Mouse (Mus musculus): ENCODE results near the gene Adra2c.

The Adra2c gene

DNA sequence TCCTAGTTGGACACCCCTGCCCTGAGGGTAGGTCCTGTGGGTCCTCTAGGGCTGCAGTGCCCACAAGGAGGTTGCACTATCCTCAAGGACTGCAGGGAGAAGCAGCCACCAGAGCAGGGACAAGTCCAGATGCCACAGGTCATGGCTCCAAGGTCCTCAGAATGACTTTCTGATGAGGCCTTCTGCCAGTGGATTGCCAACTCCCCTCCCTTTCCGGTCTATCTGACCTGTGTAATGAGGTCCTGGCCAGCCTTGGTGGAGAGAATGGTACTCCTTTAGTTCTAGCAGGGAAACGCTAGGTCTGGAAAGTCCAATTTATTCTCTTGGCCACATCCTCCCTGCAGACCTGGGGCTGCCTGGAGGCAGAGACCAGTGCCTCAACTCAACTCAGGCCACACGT is at the start of gene Adra2c:
TSS of gene Adra2c (plus strand) at position 301 of the 400 bp plus-strand sequence.
- CTCF ChIA-PET, result no interaction called here

DNA sequence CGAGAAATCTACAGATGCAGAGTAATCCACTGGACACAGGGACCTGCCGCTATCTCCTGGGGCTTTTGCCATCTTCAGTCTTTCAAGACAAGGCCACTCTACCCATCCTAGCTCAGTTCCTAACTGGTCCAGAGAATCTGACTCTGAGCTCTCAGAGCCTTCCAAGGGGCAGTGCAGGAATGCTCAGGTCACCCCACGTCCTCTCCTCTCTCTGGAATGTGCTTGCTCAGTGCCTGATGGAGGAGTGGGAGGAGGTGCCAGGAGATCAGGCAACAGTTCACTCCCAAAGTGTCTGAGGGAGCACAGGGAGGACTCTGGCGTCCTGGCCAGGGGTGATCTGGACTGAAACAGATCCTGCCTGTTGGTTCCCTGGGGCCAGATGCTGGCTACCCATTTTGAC is 45.0 kb upstream of the Adra2c start:
- CTCF ChIA-PET, result interaction anchor here (0.5 kb wide), 1 partner anchor 1465 kb away, joined by 16 read pairs; no protein-coding TSS in a partner anchor

DNA sequence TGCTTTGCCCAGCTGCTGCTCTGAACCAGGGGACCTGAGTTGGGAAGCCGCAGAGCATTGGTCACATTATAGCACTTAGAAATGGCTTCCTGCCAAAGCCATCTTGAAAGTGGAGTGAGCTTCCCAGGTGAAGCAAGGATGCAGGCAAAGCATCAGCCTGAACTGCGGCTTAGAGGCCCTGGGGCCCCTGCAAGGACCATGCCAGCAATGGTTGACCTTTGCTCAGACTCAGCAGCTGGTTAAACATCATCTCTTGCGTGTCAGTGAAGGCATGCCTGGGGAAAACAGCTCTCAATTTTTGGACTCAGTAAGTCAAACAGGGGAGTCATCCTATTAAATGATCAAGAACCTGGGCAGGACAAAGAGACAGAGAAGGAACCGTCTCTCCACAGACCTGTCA is 40.4 kb upstream of the Adra2c start:
- CTCF ChIA-PET, result no interaction called here

DNA sequence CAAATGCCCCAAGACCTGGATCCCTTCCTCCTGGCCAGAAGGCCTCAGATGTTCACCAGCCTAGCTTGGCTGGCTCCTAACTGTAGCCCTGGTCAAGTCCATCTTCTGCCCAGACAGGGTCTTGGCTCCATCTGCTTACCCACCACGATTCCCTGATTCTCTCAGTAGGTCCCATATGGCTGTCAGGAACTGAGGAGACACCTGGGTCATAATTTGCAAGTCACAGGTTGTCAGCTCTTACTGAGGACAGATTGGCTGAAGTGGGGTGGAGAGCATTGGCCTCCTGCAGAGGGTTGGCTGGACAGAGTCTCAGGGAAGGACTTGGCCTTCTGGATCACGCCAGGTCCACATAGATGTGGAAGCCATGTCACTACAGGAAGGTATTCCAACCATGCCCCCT is 39.5 kb upstream of the Adra2c start:
- CTCF ChIA-PET, result no interaction called here

DNA sequence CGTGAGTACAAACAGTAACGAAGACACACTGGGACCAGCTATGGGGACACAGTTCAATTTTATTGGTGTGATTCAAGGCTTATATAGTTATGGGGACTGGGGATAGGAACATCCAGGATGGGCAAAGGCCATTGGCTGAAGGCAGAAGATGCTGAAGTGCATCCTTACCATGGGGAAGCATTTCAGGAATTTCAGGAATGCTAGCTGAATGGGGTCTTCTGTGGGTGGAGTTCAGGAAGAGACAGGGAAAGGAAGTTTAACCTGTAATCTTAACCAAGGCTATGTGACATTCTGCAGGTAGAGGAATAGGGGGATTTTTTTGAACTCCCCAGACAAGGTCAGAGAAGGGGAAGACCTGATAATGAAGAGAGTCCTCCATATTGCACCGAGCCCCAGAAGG is 36.6 kb upstream of the Adra2c start:
- CTCF ChIA-PET, result interaction anchor here (0.6 kb wide), 1 partner anchor 65 kb away, joined by 9 read pairs; no protein-coding TSS in a partner anchor

DNA sequence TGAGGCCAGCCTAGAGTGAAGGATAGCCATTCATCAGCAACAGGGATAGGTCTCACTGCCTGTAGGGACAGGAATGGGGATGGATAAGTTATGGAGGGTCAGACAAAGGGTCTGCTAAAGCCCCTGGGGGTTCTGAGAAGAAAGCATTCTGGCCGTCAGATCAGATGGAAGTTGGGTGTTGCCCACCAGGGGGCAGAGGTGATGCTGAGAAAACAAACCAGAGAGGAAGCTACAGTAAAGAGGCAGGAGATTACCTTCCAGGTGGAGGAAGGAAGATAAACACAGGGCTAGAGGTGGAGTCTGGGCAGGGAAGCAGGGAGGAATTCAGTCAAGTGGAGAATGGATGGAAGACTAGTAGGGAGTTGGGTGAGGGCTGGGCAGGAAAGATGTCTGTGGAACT is 33.9 kb upstream of the Adra2c start:
- CTCF ChIA-PET, result no interaction called here

DNA sequence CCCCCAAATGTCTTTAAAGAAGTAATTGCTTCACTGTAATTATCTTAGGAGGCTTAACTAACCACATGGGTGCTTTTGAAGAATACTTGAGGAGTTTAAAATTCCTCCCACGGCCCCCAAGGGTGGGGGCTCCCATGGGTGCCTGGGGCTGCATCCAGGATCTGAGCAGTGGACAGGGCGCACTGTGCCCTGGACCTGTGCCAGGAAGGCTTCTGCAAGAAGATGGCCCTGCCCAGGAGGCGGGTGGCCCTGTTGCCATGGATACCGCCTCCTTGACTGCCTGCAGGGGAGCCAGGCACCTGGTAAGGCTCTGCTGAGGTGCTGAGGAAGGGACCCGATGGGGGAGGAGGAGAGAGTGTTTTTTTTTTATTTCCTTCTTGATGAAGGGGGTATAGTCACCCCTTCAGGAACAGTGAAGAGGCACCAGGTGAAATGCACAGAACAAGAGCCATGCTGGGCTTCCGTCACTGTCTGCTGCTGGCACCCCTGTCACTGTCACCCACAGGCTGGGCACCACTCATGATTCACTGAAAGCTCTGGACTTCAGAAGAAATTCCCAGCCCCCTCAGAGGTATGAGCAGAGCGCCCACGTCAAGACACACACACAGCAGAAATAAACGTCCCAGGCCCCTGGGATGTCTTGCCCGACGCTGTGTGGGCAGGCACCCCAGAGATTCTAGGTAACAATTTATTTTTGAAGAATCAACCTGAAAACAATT is 32.4 kb upstream of the Adra2c start:
- CTCF ChIA-PET, result no interaction called here

DNA sequence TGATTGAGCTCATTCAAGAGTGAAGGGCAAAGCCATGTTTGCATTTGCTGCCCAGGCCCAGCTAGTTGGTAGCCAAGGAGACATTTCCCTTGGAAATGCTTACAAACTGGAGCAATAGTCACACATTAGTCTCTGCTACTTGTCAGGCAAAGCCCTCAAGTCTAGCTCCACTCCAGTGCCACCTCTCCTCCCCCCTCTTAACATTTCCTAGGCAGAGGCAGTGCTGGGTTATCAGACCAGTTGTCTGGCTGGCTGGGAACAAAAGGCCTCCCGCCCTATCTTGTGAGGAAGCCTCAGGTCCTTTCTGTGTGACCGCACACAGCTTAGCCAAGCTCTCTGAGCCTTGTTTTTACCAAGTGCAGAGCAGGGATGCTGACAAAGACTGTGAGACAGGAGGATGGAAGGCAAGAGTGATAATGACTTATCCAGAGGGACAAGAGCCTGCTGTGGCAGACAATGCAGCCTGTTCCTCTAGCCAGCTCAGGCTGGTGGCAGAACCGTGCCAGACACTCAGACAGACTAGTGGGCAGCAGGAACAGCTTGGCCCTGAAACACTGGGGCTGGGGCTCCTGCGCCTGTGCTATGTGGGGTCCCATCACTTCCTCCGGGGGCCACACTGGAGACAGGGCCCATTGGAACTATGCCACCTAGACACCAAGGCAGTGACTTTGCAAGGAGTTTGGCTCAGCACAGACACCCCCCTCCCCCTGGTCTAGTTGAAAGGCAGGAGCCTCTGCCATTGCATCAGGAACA is 23.0 kb upstream of the Adra2c start:
- CTCF ChIA-PET, result interaction anchor here (0.6 kb wide), 1 partner anchor 481 kb away, joined by 3 read pairs; no protein-coding TSS in a partner anchor

DNA sequence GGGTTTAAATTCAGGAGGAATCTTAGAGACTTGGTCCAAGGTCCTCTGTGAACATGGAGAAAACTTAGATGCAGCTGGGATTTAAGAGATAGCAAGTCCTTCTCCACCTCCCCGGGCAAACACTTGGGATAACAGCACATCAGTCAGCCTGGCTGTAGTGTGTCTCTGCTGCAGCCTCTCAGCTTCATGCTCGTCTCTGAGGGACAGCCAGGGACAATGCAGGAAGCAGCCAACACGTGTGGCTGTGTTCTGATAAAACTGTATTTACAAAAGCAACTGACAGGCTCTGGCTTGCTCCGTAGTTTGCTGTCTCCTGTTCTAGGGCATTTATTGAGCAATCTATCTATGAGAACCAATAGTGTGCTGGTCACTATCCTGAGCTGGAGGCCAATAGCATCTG is 14.4 kb upstream of the Adra2c start:
- CTCF ChIA-PET, result no interaction called here

DNA sequence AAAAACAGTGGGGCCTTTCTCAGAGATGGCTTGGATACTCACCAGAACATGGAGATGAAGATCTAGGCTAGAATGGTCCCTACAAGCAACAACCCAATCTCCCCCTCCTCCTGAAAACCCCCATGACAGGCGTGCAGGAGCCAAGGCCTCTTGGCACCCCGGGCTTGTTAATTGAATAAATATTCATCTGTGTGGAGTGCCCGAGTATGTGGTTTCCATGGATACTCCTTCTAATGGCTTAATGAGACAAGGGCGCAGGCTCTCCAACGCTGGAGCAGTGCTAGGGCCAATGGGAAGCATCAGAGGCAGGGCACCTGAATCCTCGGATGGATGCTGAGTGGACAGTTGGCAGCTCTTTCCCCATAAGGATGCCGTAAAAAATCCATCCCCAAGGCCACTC is 10.6 kb upstream of the Adra2c start:
- CTCF ChIA-PET, result no interaction called here

DNA sequence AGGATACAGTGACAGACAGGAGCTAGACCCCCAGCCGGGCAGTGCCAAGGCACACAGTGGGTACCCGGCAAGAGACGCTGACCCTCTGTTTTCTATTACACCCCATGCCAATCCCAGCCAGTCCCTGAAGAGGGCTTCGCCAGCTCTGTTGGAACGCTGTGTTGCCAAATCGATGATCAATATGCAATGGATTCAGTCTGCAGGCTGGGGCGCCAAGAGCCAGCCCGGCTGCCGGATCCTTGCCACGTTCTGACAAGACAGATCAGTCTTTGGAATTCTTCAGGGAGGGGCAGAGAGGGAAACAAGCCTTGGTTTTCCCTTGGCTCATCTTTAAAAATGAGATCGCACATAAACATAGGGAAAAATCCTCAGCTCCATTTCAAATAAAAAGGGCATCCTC is 2.8 kb upstream of the Adra2c start:
- CTCF ChIA-PET, result no interaction called here

DNA sequence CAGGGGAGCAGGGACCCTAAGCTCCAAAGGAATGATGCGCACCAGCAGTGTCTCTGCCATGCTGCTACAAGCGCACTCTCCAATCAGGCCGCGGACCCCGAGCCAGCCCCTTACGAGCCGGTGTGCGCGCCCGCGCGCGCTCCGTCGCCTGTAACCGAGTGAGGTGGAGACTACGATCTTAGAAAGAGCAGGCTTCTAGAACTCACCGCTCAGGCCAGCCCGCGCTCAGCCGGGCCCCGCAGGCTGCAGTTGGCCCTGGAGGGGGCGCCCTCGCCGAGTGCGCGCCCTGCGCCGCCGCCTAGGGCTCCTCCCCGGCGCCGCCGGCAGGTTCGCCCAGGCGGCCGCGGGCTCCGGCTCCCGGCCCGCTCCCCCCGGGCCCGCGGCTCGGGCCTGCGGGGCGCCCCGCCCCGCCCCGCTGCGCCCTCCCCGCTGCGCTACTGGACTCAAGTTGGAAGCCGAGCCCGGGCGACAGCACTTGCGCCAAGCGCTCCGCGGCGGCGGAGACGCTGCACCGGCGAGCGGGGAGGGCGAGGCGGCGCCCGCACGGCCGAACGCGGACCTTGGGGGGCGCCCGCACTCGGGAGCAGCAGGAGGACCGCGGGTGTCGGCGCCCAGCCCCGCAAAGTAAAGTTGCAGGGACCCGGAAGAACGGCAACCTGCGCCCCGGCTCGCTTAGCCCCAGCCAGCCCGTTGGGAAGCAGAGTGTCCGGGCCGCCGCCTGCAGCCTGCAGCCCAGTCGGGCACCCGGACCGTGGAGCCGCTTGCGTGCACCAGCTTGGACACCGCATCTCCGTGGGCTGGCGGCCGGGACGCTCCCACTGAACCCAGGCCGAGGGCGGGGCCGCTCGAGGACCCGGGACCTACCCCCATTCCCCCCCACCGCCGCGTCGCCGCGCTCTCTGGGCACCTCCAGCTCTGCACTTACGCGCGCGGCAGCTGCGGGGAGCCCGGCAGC is 899 bp downstream of the Adra2c start:
- CTCF ChIA-PET, result no interaction called here

DNA sequence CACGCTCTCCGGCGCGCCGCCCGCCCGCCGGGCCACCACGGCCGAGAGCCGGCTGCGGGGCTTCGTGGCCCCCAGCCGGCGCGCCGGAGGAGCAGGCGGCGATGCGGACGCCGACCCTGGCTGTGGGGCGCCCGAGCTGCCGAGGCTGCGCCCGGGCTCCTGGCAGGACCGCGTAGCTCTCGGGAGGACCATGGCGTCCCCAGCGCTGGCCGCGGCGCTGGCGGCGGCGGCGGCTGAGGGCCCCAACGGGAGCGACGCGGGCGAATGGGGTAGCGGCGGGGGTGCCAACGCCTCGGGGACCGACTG is 1.5 kb downstream of the Adra2c start:
- CTCF ChIA-PET, result no interaction called here

DNA sequence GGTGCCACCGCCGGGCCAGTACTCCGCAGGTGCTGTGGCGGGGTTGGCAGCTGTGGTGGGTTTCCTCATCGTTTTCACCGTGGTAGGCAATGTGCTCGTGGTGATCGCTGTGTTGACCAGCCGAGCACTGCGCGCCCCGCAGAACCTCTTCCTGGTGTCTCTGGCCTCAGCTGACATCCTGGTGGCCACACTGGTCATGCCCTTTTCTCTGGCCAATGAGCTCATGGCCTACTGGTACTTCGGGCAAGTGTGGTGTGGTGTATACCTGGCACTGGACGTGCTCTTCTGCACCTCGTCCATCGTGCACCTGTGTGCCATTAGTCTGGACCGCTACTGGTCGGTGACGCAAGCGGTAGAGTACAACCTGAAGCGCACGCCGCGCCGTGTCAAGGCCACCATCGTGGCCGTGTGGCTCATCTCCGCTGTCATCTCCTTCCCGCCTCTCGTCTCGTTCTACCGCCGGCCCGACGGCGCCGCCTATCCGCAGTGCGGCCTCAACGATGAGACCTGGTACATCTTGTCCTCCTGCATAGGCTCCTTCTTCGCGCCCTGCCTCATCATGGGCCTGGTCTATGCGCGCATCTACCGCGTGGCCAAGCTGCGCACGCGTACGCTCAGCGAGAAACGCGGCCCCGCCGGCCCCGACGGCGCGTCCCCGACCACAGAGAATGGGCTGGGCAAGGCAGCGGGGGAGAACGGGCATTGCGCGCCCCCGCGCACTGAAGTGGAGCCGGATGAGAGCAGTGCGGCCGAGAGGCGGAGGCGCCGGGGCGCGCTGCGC is 2.1 kb downstream of the Adra2c start:
- CTCF ChIA-PET, result no interaction called here

DNA sequence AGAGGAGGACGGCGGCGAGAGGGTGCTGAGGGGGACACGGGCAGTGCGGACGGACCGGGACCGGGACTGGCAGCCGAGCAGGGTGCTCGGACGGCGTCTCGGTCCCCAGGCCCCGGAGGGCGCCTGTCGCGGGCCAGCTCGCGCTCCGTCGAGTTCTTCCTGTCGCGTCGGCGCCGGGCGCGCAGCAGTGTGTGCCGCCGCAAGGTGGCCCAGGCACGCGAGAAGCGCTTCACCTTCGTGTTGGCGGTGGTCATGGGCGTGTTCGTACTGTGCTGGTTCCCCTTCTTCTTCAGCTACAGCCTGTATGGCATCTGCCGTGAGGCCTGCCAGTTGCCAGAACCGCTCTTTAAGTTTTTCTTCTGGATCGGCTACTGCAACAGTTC is 2.7 kb downstream of the Adra2c start:
- CTCF ChIA-PET, result no interaction called here

DNA sequence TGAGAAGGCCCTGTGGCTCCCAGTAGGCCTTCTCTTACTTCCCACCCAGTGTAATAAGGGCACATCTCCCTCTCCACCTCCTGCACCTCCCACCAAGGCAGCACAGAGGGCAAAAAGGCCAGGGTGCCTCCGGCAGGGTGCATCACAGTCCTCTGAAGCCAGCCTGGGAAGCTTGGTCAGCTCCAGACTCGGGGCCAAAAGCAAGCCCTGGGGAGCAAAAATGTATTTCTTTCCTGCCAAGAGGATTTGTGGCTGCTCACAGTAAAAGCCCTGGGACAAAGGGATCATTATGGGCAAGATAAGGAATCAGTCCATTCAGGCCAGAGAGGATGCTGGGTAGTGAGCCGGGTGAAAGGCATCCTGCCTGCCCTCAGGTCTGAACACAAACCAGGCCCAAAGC is 7.2 kb downstream of the Adra2c start:
- CTCF ChIA-PET, result no interaction called here

DNA sequence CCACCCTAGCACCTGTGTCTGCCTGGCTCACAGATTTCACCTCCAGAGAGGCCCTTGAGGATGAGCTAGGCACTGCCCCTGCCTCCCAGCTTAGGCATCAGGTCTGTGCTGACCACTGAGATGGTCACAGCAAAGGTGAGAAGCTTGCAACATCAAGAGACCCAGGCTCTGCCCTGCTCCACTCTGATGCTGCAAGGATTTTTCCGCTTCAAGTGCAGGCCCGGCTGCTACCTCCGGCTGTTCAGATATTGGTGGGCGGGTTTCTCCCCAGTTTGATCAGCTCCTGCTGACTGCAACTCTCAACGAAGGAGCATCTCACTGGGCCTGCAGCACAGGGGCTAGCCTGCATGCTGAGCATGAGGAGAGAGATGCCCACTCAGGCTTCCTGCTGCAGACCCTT is 8.1 kb downstream of the Adra2c start:
- CTCF ChIA-PET, result no interaction called here

DNA sequence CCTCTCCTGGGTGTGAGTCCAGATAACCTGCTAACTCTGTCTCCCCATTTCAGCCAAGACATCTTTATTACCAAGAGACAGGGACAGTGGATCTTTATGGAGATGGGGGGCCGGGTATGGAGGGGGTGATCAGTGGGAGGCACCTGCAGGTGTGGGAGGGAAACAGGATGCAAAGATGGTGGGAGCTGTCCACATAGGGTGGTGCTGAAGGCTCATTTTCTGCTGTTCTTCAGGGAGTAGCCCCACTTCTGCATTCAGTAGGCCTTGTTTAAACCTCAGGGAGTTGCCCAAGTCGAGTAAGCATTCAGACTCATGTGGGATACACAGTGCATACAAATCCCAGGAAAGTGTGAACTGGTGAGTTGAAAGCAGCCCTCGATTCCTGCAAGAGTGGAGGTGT is 21.5 kb downstream of the Adra2c start:
- CTCF ChIA-PET, result no interaction called here

DNA sequence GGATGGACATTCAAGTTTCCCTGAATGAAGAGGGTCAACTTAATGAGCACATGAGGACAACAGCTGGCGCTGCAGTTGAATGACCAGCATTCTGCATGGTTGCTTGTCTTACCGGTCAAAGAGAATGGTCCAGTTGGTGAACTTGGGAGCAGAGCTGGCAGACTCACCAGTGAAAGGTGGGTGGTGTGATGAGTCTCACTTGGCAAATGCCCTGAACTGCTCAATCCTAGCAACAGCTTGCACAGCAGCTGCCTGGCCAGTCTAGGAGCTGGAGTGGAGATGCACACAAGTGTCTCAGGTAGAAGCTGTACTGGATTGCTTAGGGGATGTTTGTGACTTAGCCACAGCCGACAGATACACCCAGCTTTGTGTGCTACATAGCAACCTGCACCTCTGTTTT is 26.1 kb downstream of the Adra2c start:
- CTCF ChIA-PET, result no interaction called here

DNA sequence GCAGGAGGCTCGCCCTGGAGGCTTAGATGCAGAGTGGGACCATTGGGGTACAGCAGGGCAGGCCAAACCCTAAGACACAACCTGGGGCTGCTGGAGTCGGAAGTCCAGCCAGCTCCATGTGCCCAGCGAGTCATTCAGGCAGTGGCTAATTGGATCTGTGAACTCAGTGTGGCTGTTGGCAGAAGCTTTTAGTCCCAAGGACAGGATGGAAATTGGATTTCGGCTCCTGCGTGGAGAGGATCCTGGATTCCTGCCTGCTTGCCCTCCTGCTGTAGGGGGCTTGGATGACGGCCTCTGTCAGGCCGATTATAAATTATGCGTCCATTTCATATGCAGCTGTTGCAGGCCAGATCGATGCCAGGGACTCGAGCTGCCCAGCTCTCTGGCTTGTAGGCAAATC is 27.2 kb downstream of the Adra2c start:
- CTCF ChIA-PET, result no interaction called here

DNA sequence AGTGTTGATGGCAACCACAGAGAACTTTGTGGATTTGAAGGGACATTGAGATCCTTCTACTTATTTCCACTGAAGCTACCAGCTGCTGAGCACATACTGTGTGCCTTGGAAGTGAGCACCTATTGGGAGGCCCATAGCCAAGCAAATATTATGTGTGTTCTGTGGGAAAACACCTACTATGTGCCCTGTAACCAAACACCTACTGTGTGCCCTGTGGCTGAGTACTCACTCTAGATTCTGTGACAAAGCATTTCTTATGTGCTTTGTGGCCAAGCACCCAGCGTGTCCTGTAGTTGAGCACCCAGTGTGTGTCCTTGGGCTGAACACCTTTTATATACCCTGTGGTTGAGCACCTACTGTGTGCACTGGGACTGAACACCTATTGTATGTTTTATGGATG is 28.6 kb downstream of the Adra2c start:
- CTCF ChIA-PET, result interaction anchor here (0.6 kb wide), 1 partner anchor 65 kb away, joined by 9 read pairs; no protein-coding TSS in a partner anchor

DNA sequence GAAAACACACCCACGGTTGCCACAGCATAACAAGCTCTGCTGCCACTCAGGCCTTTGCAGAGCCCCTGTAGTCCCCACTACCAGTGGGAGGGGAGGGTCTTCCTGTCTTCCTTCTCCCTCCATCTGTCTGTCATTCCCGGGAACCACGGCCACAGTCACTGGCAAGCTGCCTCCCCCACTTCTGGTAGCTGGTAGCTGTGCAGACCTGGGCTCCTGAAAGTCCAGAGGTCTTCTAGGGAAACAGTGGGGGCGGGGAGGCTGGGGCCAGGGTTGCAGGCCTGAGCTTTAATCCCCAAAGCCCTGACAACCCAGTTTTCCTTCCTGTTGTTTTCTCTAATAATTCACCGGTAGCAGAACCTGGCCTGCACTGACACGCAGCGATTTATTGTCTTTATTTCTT is 31.7 kb downstream of the Adra2c start:
- CTCF ChIA-PET, result no interaction called here

All from spleen, embryonic (tissue).